Mouse (Mus musculus) 3134 (cell line): ENCODE measurements around the gene Tsga13.

Source experiments
- DNase-seq: peaks from one replicate; pipeline ENCODE4 v3.0.0-alpha.2; 2011; ENCODE audit warnings: low spot score; ENCODE audit not compliant: insufficient read length; ENCODE audit errors: extremely low read depth

Tsga13 gene

GRCm38 (mm10) chr6:30865031-30865678 lies 50.2 kb downstream of the Tsga13 start:
- DNase-seq, result no peak

- no peak for DNase-seq
Measured at GRCm38 (mm10) chr6:30855956-30856355, 59.4 kb downstream of the Tsga13 start.

- no peak for DNase-seq
Measured at GRCm38 (mm10) chr6:30855205-30855604, 60.2 kb downstream of the Tsga13 start.

- DNase-seq, result no peak
Measured at GRCm38 (mm10) chr6:30849818-30850217, 65.6 kb downstream of the Tsga13 start.
